Mouse (Mus musculus): ENCODE data around the gene Banf1. TPM values are rescaled to one million over a fixed set of nuclear protein-coding genes. Genes with fewer than 3 reads are reported as not detected.

Gene Banf1
- polyA plus RNA-seq, 1 experiment from 2014 or later = 189 TPM

Other genes starting within 250 kb of the Banf1 start
- 1.5 and 1.9 TPM in 2 replicates for gene Klc2, start 248.6 kb downstream of the Banf1 start, polyA plus RNA-seq (2015; fragmentation: Nextera tagmentation; extraction: Ambion mirVana)
- 6.8 and 8.1 TPM in 2 replicates for gene Pacs1, start 94.0 kb downstream of the Banf1 start, polyA plus RNA-seq (2015; fragmentation: Nextera tagmentation; extraction: Ambion mirVana)
- gene Sf3b2, start 71.7 kb downstream of the Banf1 start, polyA plus RNA-seq (2015; fragmentation: Nextera tagmentation; extraction: Ambion mirVana) = 103 TPM in 2 replicates
- gene Gal3st3, start 68.8 kb downstream of the Banf1 start, polyA plus RNA-seq (2015; fragmentation: Nextera tagmentation; extraction: Ambion mirVana) = 0.08 TPM in 1 of 2 replicates, not detected in the other
- not detected in 2 replicates for gene Catsper1, start 31.4 kb downstream of the Banf1 start, polyA plus RNA-seq (2015; fragmentation: Nextera tagmentation; extraction: Ambion mirVana)
- 0.57 TPM in 1 of 2 replicates, not detected in the other for gene Cst6, start 17.6 kb downstream of the Banf1 start, polyA plus RNA-seq (2015; fragmentation: Nextera tagmentation; extraction: Ambion mirVana)
- gene Eif1ad, start 427 bp downstream of the Banf1 start, polyA plus RNA-seq (2015; fragmentation: Nextera tagmentation; extraction: Ambion mirVana) = 22.4 and 23.5 TPM in 2 replicates
- gene Sart1, start 21.5 kb upstream of the Banf1 start, polyA plus RNA-seq (2015; fragmentation: Nextera tagmentation; extraction: Ambion mirVana) = 23.8 and 25.8 TPM in 2 replicates
- 0.05 and 0.26 TPM in 2 replicates for gene Tsga10ip, start 35.4 kb upstream of the Banf1 start, polyA plus RNA-seq (2015; fragmentation: Nextera tagmentation; extraction: Ambion mirVana)
- 61.4 and 64.5 TPM in 2 replicates for gene Drap1, start 57.8 kb upstream of the Banf1 start, polyA plus RNA-seq (2015; fragmentation: Nextera tagmentation; extraction: Ambion mirVana)
- 6.1 and 7.1 TPM in 2 replicates for gene AI837181, start 58.0 kb upstream of the Banf1 start, polyA plus RNA-seq (2015; fragmentation: Nextera tagmentation; extraction: Ambion mirVana)
- not detected in 2 replicates for gene Fosl1, start 80.4 kb upstream of the Banf1 start, polyA plus RNA-seq (2015; fragmentation: Nextera tagmentation; extraction: Ambion mirVana)
- gene Ccdc85b, start 90.7 kb upstream of the Banf1 start, polyA plus RNA-seq (2015; fragmentation: Nextera tagmentation; extraction: Ambion mirVana) = 0.86 and 0.97 TPM in 2 replicates
- gene Fibp, start 93.4 kb upstream of the Banf1 start, polyA plus RNA-seq (2015; fragmentation: Nextera tagmentation; extraction: Ambion mirVana) = 25.9 and 27.2 TPM in 2 replicates
- 0.36 and 0.58 TPM in 2 replicates for gene Ctsw, start 101.3 kb upstream of the Banf1 start, polyA plus RNA-seq (2015; fragmentation: Nextera tagmentation; extraction: Ambion mirVana)
- 13.5 and 15.8 TPM in 2 replicates for gene Efemp2, start 106.8 kb upstream of the Banf1 start, polyA plus RNA-seq (2015; fragmentation: Nextera tagmentation; extraction: Ambion mirVana)
- 12.7 and 15.6 TPM in 2 replicates for gene Mus81, start 121.2 kb upstream of the Banf1 start, polyA plus RNA-seq (2015; fragmentation: Nextera tagmentation; extraction: Ambion mirVana)
- gene Cfl1, start 123.3 kb upstream of the Banf1 start, polyA plus RNA-seq (2015; fragmentation: Nextera tagmentation; extraction: Ambion mirVana) = 930 and 955 TPM in 2 replicates
- 0.09 and 0.14 TPM in 2 replicates for gene 1700020D05Rik, start 136.6 kb upstream of the Banf1 start, polyA plus RNA-seq (2015; fragmentation: Nextera tagmentation; extraction: Ambion mirVana)
- 5.7 and 7.2 TPM in 2 replicates for gene Snx32, start 143.4 kb upstream of the Banf1 start, polyA plus RNA-seq (2015; fragmentation: Nextera tagmentation; extraction: Ambion mirVana)
- 0.04 and 0.31 TPM in 2 replicates for gene Ovol1, start 193.5 kb upstream of the Banf1 start, polyA plus RNA-seq (2015; fragmentation: Nextera tagmentation; extraction: Ambion mirVana)
- gene Ap5b1, start 200.9 kb upstream of the Banf1 start, polyA plus RNA-seq (2015; fragmentation: Nextera tagmentation; extraction: Ambion mirVana) = 3.5 and 4.4 TPM in 2 replicates
- 92.2 and 115 TPM in 2 replicates for gene Rnaseh2c, start 234.7 kb upstream of the Banf1 start, polyA plus RNA-seq (2015; fragmentation: Nextera tagmentation; extraction: Ambion mirVana)
- gene Kat5, start 243.1 kb upstream of the Banf1 start, polyA plus RNA-seq (2015; fragmentation: Nextera tagmentation; extraction: Ambion mirVana) = 15.9 and 16.4 TPM in 2 replicates

Data from liver, embryonic 16.5 days (tissue).